Mouse (Mus musculus) heart, adult 2 months (tissue): ENCODE measurements around the gene A830005F24Rik. TPM values are rescaled to one million over a fixed set of nuclear protein-coding genes. Genes with fewer than 3 reads are reported as not detected.
A peak's percentile ranks its signal among the peaks of the same experiment; 100 is the strongest.

Experiments used
- DNase-seq, 2 experiments: peaks; one replicate each; pipeline ENCODE4 v3.0.0; 2021
- H3K27ac ChIP-seq: fragments of 200-600 bp; 2 replicates; pipeline ENCODE4 v1.8.1; 2022
- H3K27me3 ChIP-seq: fragments of 200-500 bp; 2 replicates; pipeline ENCODE4 v1.6.1; 2012; ENCODE audit warnings: mild to moderate bottlenecking, low read length, inconsistent platforms, mixed read lengths; ENCODE audit not compliant: control insufficient read depth, insufficient read depth
- H3K36me3 ChIP-seq: fragments of 200-500 bp; 2 replicates; pipeline ENCODE4 v1.6.1; 2012; ENCODE audit warnings: low read length, inconsistent platforms; ENCODE audit not compliant: control insufficient read depth, insufficient read depth
- H3K4me1 ChIP-seq: fragments of 200-500 bp; 2 replicates; pipeline ENCODE4 v1.6.1; 2011; ENCODE audit warnings: low read length; ENCODE audit not compliant: control insufficient read depth, insufficient read depth
- H3K4me3 ChIP-seq: fragments of 200-600 bp; 2 replicates; pipeline ENCODE4 v1.8.1; 2022
- H3K79me2 ChIP-seq: fragments of 200-500 bp; replicated peaks from 2 replicates; pipeline ENCODE4 v1.6.1; 2012; ENCODE audit warnings: mild to moderate bottlenecking, inconsistent platforms, low read length, moderate library complexity, mixed read lengths; ENCODE audit not compliant: control insufficient read depth, insufficient read depth
- H3K9ac ChIP-seq: fragments of 200-500 bp; 2 replicates; pipeline ENCODE4 v1.6.1; 2012; ENCODE audit warnings: low read depth, mild to moderate bottlenecking, control low read depth, inconsistent platforms, low read length, mixed read lengths
- CTCF ChIP-seq: fragments of 200-600 bp; IDR thresholded peaks from 2 replicates; pipeline ENCODE4 v1.8.1; 2022; ENCODE audit warnings: antibody characterized with exemption, mild to moderate bottlenecking, moderate library complexity
- EP300 ChIP-seq: fragments of 200-500 bp; IDR thresholded peaks from 2 replicates; pipeline ENCODE4 v1.6.1; 2011; ENCODE audit warnings: low read depth, low read length, control low read depth; ENCODE audit not compliant: insufficient read depth
- POLR2A ChIP-seq: fragments of 200-500 bp; IDR thresholded peaks from 2 replicates; pipeline ENCODE4 v1.6.1; 2011; ENCODE audit warnings: mild to moderate bottlenecking, low read depth, low read length, control low read depth; ENCODE audit not compliant: insufficient read depth
- WGBS: fragments of 180-500 bp; shearing (Covaris S2); methylation state at CpG from one replicate; pipeline ENCODE4 v1.1.7; 2018; 5-methylcytosine and 5-hydroxymethylcytosine counted together
- intact Hi-C: fragments of 180-260 bp; cut with DNase I; formaldehyde crosslinking; loops from one replicate; pipeline ENCODE4 v1.15.1; 2025
- microRNA-seq, 2 experiments: library from miRNA; unstranded; fragments of <30 nt; microRNA quantifications; one replicate each; pipeline ENCODE4 v1.2.0; 2021
- polyA plus RNA-seq: library from polyadenylated mRNA; depleted of rRNA; stranded (reverse); fragments of >200 nt; gene quantifications from 2 replicates; pipeline ENCODE4 v1.2.3, GENCODE M21; 2012; rRNA removed
- total RNA-seq, 2 experiments: library from RNA; stranded (reverse); gene quantifications; 2 replicates each; pipeline ENCODE4 v1.2.3; 2021

The A830005F24Rik gene
- total and polyA plus RNA-seq, 3 experiments: 0.30 TPM; not detected in 2

- H3K4me3 ChIP-seq: no peak overlapping the region
- no peak for DNase-seq
- TF ChIP-seq EP300 (no peak), CTCF (no peak), POLR2A (no peak)
- no peaks in the 10 kb centered on the region for H3K79me2 ChIP-seq
- peaks cover 5% of the 10 kb centered on the region for H3K4me1 ChIP-seq
- WGBS: 63% methylated on average over 5 of the region's 5 CpGs
- H3K9ac ChIP-seq: no peak overlapping the region
- intact Hi-C loops: no loop called here
- H3K27ac ChIP-seq: no peak overlapping the region
- no peaks in the 10 kb centered on the region for H3K36me3 ChIP-seq
- no peaks in the 10 kb centered on the region for H3K27me3 ChIP-seq
Observed at GRCm38 (mm10) chr13:48553511-48553910, 40.1 kb downstream of the A830005F24Rik start.

- Histone ChIP-seq H3K27ac (no peak overlapping the region), H3K9ac (no peak overlapping the region), H3K27me3 (no peaks in the 10 kb centered on the region), H3K4me3 (no peak overlapping the region), H3K36me3 (no peaks in the 10 kb centered on the region), H3K4me1 (peaks cover 5% of the 10 kb centered on the region), H3K79me2 (no peaks in the 10 kb centered on the region)
- DNase-seq: no peak
- TF ChIP-seq CTCF: no peak
- TF ChIP-seq EP300: no peak
- TF ChIP-seq POLR2A: no peak
- WGBS: 81% methylated on average over 1 of the region's 1 CpGs
- intact Hi-C loops: no loop called here
Observed at GRCm38 (mm10) chr13:48554552-48554951, 41.2 kb downstream of the A830005F24Rik start.

GRCm38 (mm10) chr13:48555976-48556375, 42.6 kb downstream of the A830005F24Rik start:
- Histone ChIP-seq H3K4me3 (no peak overlapping the region), H3K27ac (no peak overlapping the region), H3K27me3 (no peaks in the 10 kb centered on the region), H3K79me2 (no peaks in the 10 kb centered on the region), H3K36me3 (no peaks in the 10 kb centered on the region), H3K4me1 (peaks cover 5% of the 10 kb centered on the region), H3K9ac (no peak overlapping the region)
- intact Hi-C loops: no loop called here
- 50% methylated on average over 1 of the region's 1 CpGs for WGBS
- DNase-seq: no peak
- TF ChIP-seq EP300: no peak
- no peak for TF ChIP-seq CTCF
- no peak for TF ChIP-seq POLR2A

- Histone ChIP-seq H3K9ac (no peak overlapping the region), H3K4me1 (peaks cover 3% of the 10 kb centered on the region), H3K4me3 (no peak overlapping the region), H3K79me2 (no peaks in the 10 kb centered on the region), H3K27me3 (no peaks in the 10 kb centered on the region), H3K27ac (no peak overlapping the region), H3K36me3 (peaks cover 2% of the 10 kb centered on the region)
- no peak for DNase-seq
- WGBS: 88% methylated on average over 2 of the region's 2 CpGs
- TF ChIP-seq CTCF: no peak
- TF ChIP-seq POLR2A: no peak
- no peak for TF ChIP-seq EP300
- intact Hi-C loops: no loop called here
Observed at GRCm38 (mm10) chr13:48561481-48561880, 48.1 kb downstream of the A830005F24Rik start.

- DNase-seq: peak; percentile 46 to 57
- Histone ChIP-seq H3K4me1 (peaks cover 4% of the 10 kb centered on the region), H3K27me3 (no peaks in the 10 kb centered on the region), H3K27ac (no peak overlapping the region), H3K4me3 (no peak overlapping the region), H3K9ac (no peak overlapping the region), H3K79me2 (no peaks in the 10 kb centered on the region), H3K36me3 (peaks cover 4% of the 10 kb centered on the region)
- intact Hi-C loops: no loop called here
- 76% methylated on average over 5 of the region's 5 CpGs for WGBS
- no peak for TF ChIP-seq POLR2A
- TF ChIP-seq EP300: no peak
- no peak for TF ChIP-seq CTCF
Observed at GRCm38 (mm10) chr13:48562336-48562735, 49.0 kb downstream of the A830005F24Rik start.

Small RNAs within 50 kb of the gene (microRNA-seq; reads per million reads assigned to microRNA genes)
- gene Gm24111: 0 reads per million in 2 experiments
- 1,006 to 1,292 reads per million in 2 experiments for gene Mirlet7a-1
- 40,750 to 77,435 reads per million in 2 experiments for gene Mirlet7d
- gene Mirlet7f-1: 0 reads per million in 2 experiments

Other genes starting within 250 kb of the A830005F24Rik start
- 1 to 10 TPM; 5.0 to 7.0 TPM for gene Zfp169, start 119 bp upstream of the A830005F24Rik start, total RNA-seq
- 4.2 and 7.2 TPM in 2 replicates for gene Zfp169, start 119 bp upstream of the A830005F24Rik start, polyA plus RNA-seq
- gene Ptpdc1, start 112.1 kb downstream of the A830005F24Rik start, total RNA-seq: 1 to 10 TPM; 4.6 to 5.6 TPM
- gene Ptpdc1, start 112.1 kb downstream of the A830005F24Rik start, polyA plus RNA-seq: 1.7 and 3.2 TPM in 2 replicates
- not detected for gene Barx1, start 149.4 kb downstream of the A830005F24Rik start, total RNA-seq
- gene Barx1, start 149.4 kb downstream of the A830005F24Rik start, polyA plus RNA-seq: 0.14 TPM in 1 of 2 replicates, not detected in the other